Mouse (Mus musculus) thymus, adult 2 months (tissue): ENCODE data around the gene Cabs1.

Experiments
- CTCF ChIP-seq: fragments of 200-500 bp; IDR thresholded peaks from 2 replicates; pipeline ENCODE4 v1.5.1; 2012; ENCODE audit warnings: mild to moderate bottlenecking, control low read depth, low read length, moderate library complexity, borderline replicate concordance; ENCODE audit not compliant: control insufficient read depth, poor library complexity, insufficient read depth; ENCODE audit errors: extremely low read depth
- POLR2A ChIP-seq: fragments of 200-500 bp; IDR thresholded peaks from 2 replicates; pipeline ENCODE4 v1.6.1; 2012; ENCODE audit warnings: mild to moderate bottlenecking, low read length, control low read depth, moderate library complexity; ENCODE audit not compliant: control insufficient read depth, poor library complexity, insufficient read depth; ENCODE audit errors: extremely low read depth

GRCm38 (mm10) chr5:87940752-87941151 lies 38.5 kb upstream of the Cabs1 start:
- TF ChIP-seq CTCF (no peak), POLR2A (no peak)
